Mouse (Mus musculus): ENCODE measurements at regions not wholly inside any gene's neighbourhood (a gene's known extent, or its start where the extent isn't known, plus 50 kb on each side); places are given as distances from the start of the nearest gene placed in this dataset.

DNA sequence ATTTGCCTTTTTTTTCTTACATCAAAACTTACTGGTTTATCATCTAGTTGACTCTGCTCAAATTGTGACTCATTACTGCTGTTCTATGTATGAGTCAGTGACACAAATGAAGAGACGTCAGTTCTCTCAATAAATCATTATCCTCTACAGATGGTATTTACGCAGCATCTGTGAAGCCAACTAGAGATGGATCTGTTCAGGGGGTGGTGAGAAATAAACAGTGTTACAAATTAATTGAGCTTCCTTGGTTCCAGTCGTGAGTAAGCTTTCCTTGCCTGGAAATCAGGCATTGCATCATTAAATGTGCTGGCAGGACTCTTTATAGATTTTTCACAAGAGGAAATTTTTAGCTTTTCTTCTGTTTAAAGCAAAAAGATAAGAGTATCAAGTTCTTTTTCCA is 544.5 kb downstream of the H2afb1 start:
- TF ChIP-seq CTCF (conservative IDR thresholded peaks at IDR 0.05): no peak
- DNase-seq (ENCODE audit: low spot score in 2 of 2): peak; percentile 52 to 72
- Histone ChIP-seq H3K27ac (no peak overlapping the region), H3K4me3 (no peak overlapping the region)
